Mouse (Mus musculus) heart, postnatal 0 days (tissue): ENCODE data around the gene Poldip3.

Source experiments
- CTCF ChIP-seq: IDR thresholded peaks from 2 replicates; pipeline ENCODE4 v1.5.1; 2016; ENCODE audit warnings: antibody characterized with exemption, control low read depth, low read depth
- EP300 ChIP-seq: IDR thresholded peaks from 2 replicates; pipeline ENCODE4 v1.6.1; 2016; ENCODE audit warnings: antibody characterized with exemption, low read depth

- TF ChIP-seq CTCF = no peak
- no peak for TF ChIP-seq EP300
These were observed 10.6 kb upstream of the Poldip3 start for GRCm38 (mm10) chr15:83159823-83160222.
